Mouse (Mus musculus) adrenal gland, postnatal 4 days (tissue): ENCODE measurements around the gene Mfsd12. TPM values are rescaled to one million over a fixed set of nuclear protein-coding genes. Genes with fewer than 3 reads are reported as not detected.

Experiments used
- DNase-seq, 2 experiments: peaks; one replicate each; pipeline ENCODE4 v3.0.0; 2021 to 2022; ENCODE audit warnings: low spot score in 2 of 2, mixed read lengths in 2 of 2
- total RNA-seq, 2 experiments: library from RNA; stranded (reverse); gene quantifications; 2 replicates each; pipeline ENCODE4 v1.2.3; 2021

Mfsd12 gene
- total RNA-seq, 2 experiments from 2014 or later = 21.2 to 22.0 TPM

DNA sequence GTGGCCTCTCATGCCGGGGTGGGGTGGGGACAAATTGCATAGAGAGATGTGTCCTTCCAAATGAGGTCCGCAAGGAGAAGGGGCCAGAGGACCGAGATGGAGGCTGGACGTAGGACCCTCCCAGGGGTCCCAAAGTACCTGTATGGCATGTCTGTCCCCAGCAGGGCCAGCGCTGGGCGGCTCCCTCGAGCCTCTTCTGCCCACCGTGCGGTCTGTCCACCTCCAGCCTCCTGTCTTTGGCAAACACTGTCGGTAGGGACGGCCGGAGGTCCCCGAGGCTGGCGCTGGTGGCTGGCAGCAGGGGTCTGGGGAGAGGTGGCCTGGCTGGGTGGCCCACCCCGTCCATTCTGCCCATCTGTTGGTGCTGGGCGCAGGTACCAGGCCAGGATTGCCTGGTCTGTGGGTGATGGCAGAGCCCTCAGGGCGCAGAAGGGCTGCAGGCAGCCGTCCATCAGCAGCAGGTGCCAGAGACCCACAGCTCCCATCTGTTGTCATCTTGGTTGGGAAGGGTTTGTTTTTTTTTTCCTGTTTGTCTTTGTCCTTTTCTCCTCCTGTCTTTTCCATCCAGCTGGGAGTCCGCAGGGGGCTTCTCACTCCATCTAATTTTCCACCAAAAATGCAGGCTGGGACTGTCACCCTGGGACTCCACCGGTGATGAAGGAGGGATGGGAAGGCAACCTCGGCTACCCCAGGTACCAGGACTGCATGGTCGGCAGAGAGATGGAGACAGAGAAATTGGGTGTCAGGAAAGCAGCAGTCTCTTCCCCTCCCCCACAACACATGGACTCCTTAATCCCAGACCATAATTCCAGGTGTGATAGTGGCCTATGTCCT, 43.3 kb downstream of the Mfsd12 start:
- no peak for DNase-seq

DNA sequence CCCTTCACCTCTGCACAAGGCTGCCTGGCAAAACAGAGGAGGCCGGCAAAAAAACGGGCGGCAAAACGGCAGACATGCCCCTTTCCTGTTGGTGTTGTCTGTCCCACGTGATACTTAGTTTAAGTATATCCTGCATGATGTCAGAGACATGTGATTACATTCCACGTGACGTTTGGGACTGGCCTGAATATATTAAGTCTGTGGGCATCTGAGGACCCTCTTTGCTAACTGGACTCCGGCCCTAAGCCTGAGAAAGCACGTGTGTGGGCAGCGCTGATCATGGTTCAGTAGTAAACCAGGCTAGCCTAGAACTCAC, 43.9 kb downstream of the Mfsd12 start:
- DNase-seq = no peak

DNA sequence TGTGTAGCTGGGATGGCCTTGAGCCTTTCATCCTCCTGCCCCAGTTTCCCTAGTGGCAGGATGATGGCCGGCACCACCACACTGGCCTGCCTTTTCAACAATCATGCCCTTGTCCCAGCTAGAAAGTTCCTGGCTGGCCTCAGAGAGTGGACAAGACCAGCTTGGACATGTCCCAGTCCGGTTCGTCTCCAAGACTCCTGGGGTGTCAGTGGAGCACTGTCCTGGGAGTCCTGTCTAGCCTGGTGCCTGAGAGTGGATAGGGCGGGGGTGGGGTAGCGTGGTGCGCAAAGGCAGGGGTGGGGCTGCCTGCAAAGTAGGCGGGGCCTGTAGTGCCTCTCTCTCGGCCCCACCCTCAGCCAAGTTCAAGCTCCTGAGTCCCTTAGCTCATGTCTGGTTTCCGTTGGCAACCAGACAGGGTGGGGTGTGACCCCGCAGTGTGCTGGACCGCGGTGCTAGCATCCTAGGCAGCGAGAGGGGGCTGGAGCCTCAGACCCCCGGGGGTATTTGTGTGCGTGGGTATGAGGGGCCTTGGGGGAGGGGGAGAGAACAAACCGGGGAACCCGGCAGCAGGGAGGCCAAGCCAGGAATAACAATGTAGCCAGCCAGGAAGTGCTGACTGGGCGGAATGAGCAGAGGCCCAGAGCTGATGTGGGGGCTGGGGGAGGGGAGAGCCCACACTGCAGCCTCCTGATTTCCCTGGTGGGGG, 44.4 kb downstream of the Mfsd12 start:
- no peak for DNase-seq

DNA sequence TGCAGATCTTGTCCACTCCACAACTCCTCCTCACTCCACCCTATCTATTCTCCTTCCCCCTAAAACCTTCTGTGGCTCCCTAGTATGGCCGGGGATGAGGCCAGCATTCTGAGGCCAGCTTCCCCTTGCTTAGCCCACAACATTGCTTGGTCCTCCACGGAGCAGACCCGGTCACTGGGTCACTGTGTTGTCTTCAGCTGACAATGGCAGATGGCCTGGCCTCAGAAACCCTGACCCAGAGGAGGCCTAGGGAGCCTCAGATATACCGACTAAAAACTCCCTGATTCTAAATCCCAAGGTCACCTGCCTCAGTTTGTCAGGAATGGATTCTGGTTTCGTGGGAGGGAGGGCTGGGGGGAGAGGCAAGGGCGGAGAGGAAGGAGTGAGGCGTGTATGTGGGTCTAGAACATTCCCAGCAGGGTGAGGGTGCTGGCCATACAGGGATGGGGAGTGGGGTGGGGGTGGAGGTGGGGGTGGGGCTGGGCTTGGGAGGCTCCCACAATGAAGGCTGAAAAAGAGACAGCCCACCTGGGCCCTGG, 45.0 kb downstream of the Mfsd12 start:
- DNase-seq = no peak

DNA sequence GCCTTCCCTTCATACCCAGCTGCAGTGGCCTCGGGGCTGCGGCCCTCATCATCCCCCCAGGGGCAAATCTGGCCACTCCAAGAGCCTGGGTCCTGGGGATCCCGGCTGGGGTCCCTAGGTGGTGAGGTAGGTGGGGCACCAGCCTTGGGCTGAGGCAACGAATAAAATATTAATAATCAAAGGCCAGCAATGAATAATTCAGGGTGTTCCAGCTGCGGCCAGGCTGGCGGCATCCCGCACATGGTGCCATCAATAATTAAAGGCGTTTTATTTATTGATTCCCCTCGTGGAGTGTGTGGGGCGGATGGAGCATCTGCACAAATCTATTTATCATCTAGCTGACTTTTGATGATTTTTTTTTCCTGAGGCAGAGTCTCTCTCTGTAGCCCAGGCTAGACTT, 46.2 kb downstream of the Mfsd12 start:
- DNase-seq = no peak

DNA sequence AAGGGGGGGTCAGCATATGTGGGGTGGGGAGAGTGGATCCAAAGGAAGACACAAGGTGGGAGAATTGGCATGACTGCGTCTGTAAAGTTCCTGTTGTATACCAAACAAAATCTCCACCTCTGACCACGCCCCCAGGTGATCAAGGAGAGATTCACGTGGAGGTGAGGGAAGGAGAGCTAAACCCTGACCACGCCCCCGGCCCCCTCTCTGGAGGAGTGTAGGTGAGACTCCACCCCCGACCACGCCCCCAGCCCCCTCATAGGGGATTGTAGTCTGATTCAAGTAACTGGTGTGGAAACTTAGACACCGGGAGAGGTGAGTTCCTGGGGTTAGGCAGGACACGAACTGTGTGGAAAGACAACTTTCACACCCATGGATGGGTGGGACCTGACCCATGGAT, 46.8 kb downstream of the Mfsd12 start:
- DNase-seq = no peak

DNA sequence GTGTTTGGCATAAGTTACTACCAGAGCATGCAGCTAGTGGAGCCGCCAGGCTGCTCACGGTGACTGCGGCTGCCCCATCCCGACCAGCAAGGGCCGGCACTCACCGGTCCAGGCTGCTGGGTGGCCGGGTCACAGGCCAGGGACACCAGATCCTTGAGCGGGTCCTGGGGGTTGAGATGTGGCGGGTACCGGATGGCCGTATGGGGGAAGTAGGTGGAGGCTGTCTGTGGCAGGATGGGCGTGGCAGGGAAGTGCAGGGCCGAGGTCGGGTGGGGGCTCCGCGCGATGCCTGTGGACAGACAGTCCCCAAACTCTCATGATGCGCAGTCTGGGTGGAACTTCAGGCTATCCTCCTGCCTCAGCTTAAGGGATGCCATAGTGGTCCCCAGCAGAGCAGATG, 47.4 kb downstream of the Mfsd12 start:
- no peak for DNase-seq

DNA sequence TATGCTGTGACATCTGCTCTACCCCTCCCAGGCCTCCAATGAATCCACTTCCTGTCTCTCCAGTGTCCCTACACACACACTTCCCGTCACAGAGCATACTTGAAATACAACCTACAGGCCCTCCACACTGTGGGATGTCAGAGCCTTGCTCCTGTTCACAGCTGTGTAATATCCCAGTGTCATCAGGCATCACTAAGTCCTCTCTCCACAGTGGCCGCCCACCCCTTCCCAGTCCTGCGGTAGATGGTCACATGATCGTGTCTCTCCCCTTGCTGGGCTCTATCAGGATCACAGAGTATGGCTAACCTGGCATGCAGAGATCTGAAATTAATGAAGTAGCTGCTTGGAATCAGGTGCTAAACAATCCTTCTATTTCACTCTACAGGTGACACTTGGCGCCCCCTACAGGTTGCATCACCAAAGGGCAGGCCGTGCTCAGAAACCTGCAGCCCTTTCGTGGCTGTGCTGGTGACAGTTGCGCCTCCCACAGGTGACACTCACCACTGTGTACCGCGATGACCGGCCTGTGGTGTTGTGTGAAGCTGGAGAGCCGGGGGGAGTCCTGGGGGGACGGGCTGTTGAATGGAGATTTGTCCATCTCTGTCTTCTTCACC, 48.4 kb downstream of the Mfsd12 start:
- no peak for DNase-seq

DNA sequence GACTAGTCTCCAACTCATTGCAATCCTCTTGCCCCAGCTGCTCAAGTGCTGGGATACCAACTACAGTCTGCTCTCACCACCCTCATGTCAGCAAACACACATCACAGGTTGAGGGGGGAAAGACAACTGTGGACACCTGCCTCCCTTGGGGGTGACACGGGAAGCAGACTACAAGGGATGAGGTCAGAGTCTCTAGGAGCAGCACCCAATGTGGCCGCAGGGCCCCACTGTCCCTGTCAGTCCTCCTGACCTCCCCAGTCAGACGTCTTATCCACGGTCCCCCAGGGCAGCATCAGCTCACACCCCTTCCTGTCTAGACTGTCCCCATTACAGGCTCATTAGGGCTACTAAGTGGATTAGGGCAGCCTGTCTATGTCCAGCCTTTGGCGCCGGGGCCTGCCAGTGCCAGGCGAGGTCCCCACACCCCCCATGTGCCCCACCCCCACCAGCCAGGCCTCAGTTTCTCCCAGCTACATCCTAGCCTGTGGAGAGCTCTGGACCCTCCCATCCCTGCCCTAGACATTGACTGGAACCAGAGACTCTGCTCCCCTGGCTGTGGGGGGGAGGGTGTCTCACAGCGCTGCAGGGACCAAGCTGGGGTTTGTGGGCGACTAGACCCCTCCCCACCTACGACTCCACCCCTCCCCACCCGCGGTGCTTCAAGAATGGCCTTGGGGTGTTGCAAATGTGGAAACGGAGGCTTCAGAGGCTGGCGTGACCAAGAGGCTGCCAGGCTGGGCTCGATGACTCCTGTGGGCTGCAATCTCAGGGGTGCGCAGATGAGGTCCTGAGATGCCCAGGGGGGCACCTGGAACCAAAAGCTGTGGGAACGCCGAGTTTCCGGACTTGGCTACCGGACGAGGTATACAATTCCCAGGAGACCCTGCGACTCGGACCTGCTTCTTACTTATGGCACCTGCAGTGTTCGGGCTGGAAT, 49.5 kb downstream of the Mfsd12 start:
- DNase-seq = no peak

DNA sequence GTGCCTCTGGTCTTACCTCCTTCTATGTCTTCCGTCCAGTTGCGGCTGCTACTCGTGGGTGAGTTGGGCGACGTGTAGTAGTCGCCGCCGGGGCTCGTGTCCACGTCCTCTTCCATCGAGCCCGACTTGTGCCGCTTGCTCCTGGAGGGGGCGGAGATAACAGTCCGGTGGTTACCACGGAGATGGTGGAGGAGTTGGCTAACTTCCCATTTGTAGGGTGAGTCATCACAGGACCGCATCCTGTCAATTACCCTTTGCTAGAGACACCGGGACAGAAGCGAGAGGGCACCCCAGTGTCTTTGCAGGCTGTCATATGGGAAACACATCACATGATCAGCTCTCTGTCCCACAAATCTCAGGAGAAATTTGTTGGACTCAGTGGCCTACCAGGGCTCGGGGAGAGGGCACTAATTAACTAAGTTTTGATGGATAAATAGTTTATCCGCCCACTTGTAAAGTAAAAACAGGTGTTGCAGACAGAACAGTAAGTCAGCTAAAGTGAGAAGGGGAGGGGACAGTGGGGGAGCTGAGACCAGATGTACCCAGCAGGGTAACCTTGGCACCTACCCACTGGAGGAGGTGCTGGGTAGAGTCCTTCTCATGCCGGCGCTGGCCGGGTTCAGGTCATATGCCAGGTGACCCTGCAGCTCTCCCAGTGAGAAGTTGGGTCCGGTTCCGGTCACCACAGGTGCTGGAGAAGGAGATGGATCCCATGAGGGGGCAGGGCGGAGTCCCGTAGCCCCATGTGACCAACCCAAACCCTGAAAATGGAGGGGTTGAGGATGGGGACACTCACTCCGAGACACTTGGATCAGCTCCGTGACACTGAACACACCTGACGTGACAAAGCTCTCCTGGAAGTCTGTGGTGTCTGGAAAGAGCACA, 50.5 kb downstream of the Mfsd12 start:
- DNase-seq = no peak

DNA sequence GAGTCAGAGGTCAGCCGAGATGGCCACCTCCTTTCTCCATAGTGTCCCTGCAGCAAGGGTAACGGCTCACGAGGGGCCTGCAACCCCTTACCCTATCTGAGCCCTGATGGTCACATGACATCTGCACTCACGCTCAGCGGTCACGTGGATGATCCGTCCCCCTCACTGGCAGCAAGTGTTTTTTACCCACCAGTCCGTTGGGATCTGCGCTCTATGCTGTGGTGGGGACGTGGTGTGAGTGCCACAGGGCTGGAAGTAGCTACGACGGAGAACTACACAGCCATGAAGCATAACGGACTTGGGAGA, 51.1 kb downstream of the Mfsd12 start:
- DNase-seq = no peak

DNA sequence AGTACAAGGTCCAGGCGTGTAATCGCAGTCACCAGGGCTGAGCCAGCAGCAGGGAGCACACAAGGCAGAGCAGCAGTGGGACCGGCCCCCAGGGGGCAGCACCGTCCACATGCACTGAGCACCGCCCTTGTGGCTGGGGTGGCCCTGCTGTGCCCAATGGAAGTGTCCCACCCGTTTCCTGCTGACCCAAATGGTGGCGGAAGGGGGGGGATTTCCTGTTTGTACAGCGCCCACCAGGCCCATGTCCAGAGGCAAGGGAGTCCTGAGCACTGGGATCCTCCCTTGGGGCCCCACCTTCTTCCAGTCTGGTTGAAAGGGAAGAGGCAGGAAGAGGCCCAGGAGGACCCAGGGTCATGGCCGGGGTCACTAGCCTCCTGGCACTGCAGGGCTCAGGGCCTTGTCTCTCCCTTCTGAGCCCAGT, 51.6 kb downstream of the Mfsd12 start:
- peak in 1 of 2 experiments; percentile 77 for DNase-seq

DNA sequence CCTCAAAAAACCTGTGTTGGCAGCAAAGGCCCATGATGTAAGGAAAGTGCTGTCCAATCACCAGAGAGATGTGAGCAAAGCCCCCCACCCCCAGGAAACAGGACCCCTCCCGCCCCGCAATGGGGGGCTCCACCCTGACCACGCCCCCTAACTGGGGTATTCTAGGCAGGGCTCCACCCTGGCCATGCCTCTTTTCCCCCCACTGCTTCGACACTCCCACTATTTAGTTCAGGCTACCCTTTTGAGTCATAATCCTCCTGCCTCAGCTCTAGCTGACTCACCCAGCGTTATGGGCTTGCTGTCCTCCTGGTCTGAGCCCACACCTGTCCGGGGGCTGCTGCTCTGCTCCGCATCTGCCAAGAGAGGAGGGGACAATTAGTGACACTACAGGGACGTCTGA, 52.0 kb downstream of the Mfsd12 start:
- DNase-seq = no peak

DNA sequence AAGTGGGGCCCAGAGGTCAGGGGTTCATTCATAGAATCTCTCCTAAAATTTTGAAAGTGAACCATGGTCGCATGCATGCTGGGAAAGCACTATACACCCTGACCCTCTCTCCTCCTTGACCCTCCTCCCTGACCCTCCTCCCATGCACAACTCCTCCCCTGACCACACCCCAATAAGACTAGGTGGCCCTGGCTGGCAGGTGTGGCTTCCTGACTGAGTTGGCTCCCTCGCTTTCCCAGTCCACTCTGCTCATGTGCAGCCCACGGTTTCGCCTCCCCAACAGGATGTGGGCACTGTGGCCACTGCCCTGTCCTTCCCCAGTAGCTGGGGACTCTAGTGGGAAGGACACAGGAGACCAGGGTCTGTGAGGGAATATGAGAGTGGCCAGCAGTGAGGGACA, 53.1 kb downstream of the Mfsd12 start:
- no peak for DNase-seq

DNA sequence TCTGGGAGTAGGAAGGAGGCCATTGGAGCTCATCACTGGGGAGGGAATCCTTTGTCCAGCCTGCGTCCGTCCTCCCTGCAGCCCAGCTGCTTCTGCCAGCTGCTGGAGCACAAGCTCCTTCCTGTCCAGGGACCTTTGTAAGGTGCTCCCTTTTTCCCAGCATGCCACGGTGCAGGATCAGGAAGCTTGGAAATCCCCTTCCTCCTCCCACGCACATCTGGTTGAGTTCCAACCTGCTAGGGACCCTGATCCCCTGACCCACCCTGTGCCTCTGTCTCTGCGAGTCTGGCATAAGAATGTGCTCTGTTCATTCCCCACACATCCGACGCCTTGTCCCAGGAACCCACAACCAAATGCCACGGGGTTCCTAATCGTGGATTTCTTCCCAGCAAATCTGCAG, 53.7 kb downstream of the Mfsd12 start:
- DNase-seq = no peak

DNA sequence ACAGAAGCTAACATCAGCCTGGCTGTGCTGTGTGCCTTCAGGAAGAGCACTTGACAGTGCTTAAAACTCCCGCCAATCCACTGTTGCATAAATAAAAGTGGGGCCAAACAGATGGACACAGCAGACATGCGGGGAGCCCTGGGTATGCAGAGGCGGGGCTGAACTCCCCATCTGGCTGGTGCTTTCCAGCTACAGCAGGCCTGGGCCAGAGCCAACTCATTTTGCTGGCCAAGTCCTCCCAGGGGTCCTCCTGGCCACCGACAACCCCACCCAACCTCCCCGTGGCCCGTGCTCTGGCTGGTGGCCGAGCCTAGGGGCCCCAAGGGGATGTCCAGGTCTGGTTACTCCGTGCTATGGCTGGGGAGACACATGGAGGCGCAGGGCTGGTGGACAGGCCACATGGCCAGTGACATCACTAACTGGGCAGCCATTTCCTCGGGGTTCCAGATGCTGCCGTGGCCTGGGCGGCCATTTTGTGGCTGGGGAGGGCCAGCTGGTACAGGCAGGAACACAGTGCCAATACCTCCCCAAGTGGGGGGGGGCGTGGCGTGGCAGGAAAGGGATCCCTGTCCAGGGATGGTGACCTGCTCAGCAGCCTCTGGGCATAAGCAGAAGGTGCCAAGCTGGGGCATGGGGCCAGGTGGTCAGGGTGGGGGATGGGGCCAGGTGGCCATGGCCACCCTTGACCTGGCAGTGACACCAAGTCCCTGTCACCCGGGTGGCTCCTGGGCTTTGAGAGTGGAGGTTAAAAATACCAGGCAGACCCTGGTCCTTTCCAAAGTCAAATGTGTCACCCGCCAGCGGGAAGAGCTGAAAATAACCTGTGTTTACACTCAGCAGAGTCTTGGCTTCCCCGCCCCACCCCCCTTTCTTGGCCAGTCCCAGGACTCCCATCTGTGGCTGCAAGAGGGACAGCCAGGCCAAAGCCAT, 54.4 kb downstream of the Mfsd12 start:
- DNase-seq = no peak

DNA sequence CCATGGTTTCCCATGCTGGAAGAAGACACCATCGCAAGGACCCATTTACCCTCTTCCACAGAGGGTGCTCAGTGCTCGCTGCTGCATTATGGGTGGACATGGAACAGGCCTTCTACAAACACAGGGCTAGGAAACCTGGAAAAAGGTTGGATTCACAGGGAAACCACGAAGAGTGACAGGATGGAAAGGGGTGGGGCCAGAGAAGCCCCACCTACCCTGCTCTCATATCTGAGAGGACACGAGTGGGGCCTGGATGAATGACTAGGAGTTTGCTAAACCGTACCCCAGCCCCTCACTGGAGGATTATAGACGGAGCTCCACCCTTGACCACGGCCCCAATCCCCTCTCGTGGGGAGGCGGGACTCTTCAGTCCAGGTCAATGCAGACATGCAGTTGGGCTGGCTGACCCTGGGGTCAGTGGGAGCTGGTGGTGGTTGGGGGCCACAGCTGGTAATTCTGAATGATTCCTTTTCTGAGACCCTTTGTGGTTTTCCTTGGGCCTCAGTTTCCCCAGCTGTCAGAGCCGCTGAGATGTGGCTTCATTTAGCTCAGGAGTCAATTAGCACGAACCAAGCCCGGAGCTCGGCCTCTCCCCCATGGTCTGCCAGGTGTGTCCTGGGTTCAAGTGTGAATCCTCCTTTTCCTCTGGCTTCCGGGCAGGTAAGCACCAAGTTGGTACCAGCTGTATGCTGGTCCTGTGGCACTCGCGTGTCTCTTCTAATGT, 55.5 kb downstream of the Mfsd12 start:
- no peak for DNase-seq
